Mouse (Mus musculus) activated CD4-positive, CD25-positive, alpha-beta regulatory T cell, adult 4 months (primary cell): ENCODE measurements around the gene Dnaja4. TPM values are rescaled to one million over a fixed set of nuclear protein-coding genes. Genes with fewer than 3 reads are reported as not detected.

Source experiments
- ATAC-seq: one replicate; pipeline ENCODE4 v1.8.0; 2017
- polyA plus RNA-seq, 2 experiments: library from polyadenylated mRNA; unstranded; fragments of 100-300 nt; shearing (Covaris generic); gene quantifications; one replicate each; pipeline ENCODE4 v1.2.1; 2017

Dnaja4 gene
- polyA plus RNA-seq, 2 experiments from 2014 or later: 3.3 to 3.9 TPM

DNA sequence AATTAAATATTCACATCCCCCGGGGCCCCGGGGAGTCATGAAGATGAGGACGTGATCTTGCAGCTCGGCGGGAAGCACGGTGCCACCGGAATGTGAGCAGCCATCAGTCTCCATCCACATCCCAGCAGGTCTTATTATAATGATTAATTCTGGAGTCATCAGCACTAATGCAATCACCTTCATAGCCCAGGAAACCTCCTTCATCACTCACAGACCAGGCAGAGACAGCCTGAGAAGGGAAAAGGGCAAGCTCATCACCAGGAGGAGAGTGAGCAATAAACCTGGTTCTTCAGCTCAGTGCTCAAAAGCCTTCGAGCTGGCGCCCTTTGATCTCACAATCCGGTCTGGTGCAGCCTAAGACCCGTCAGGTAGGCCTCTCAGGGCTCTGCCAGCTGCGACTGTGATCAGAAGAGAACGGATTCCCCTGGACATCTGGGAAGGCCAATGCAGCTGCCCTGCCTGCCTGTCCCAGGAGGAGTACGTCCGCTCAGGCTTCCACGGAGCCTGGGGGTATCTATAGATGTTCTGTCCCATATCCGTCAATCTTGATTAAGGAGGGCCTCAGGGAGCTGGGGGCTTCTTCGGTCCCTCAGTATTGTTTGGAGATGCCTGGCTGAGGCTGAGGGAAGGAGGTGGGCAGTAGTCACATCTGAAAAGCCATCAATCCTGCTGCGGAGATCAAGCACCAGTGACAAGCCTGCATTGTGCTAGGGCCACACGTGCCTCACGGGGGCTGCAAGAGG, 53.7 kb downstream of the Dnaja4 start:
- ATAC-seq: no peak

GRCm38 (mm10) chr9:54752944-54753295, 54.2 kb downstream of the Dnaja4 start:
- no peak for ATAC-seq

DNA sequence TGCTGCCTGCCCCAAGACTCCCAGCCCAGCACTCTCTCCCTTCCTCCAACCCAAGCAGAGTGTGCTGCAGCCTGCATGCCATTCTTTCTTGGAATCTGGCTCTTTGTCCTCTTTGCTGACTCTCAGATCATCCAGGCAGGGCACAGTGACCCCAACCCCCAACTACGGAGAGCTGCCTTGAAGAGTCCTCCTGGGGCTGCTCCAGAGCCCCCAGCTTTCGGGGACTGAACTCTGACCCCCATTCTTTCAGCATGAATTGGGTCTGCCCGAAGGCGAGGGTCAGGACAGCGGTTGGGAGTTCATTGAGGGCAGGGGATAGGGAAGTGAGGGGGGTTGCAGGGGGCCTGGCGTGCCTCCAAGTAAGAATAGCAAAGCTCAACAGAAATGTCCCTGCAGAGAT, 60.9 kb downstream of the Dnaja4 start:
- ATAC-seq: no peak

- no peak for ATAC-seq
Observed at GRCm38 (mm10) chr9:54764091-54764490, 65.4 kb downstream of the Dnaja4 start.

DNA sequence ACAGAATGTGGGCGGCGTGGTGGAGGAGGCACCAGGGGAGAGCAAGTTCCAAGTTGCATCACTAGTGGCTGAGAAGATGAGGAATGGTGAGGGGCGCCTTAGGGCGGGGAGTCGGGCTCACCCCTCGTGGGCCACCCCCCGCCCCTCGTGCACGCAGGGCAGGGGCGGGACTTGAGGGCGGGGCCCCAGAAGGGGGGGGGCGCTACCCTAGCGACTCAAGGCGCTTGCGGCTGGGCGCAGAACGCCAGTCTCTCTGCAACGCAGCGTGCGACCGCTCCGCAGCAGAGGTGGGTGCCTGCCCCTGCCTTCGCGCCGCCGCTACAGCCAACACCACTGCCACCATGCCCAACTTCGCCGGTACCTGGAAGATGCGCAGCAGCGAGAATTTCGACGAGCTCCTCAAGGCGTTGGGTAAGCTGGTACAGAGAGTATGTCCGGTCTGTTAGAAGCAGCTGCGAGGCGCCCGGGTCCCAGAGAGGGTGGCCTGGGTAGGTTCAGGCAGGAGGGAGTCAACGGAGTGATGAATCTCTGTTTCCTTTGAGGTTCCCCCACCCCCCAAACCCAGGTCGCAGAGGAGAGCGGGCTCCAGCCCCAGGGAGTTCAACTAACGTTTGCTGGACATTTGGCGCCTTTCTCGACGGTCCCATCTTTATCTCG, 66.0 kb downstream of the Dnaja4 start, which contains the start of gene Crabp1:
Gene Crabp1, plus strand, starts transcription at position 188 of the 657 bp plus-strand sequence.
- no peak for ATAC-seq

- ATAC-seq: no peak
Observed at GRCm38 (mm10) chr9:54765336-54766085, 66.8 kb downstream of the Dnaja4 start.

Other genes starting within 250 kb of the Dnaja4 start
- gene Dmxl2, start 197.2 kb upstream of the Dnaja4 start, polyA plus RNA-seq: under 1 TPM in 1 of 2 experiments, not detected in 1; 0.83 TPM
- gene Sh2d7, start 159.9 kb upstream of the Dnaja4 start, polyA plus RNA-seq: not detected
- 1 to 10 TPM; 1.1 to 2.1 TPM for gene Cib2, start 138.7 kb upstream of the Dnaja4 start, polyA plus RNA-seq
- gene Idh3a, start 112.5 kb upstream of the Dnaja4 start, polyA plus RNA-seq: 100 to 1,000 TPM; 155 to 163 TPM
- gene Acsbg1, start 37.0 kb upstream of the Dnaja4 start, polyA plus RNA-seq: 10 to 100 TPM; 52.6 to 55.5 TPM
- gene Wdr61, start 35.6 kb downstream of the Dnaja4 start, polyA plus RNA-seq: 100 to 1,000 TPM; 123 to 134 TPM
- gene Crabp1, start 65.9 kb downstream of the Dnaja4 start, polyA plus RNA-seq: not detected
- gene Ireb2, start 164.9 kb downstream of the Dnaja4 start, polyA plus RNA-seq: 10 to 100 TPM; 20.4 to 22.8 TPM
- gene Hykk, start 218.4 kb downstream of the Dnaja4 start, polyA plus RNA-seq: under 1 TPM; 0.34 to 0.60 TPM